Mouse (Mus musculus) brain, embryonic 14.5 days (tissue): ENCODE measurements around the gene Gm1604a.
"Not testable (repeated sequence)": the region's sequence is repeated elsewhere in the genome, so short reads cannot be mapped to it uniquely, and the experiment has no call there.

Source experiments
- CTCF ChIP-seq: fragments of 200-500 bp; IDR thresholded peaks from 2 replicates; pipeline ENCODE4 v1.5.1; 2012; ENCODE audit warnings: inconsistent platforms, mild to moderate bottlenecking, moderate library complexity, borderline replicate concordance; ENCODE audit not compliant: insufficient read depth, insufficient read length; ENCODE audit errors: extremely low read depth
- POLR2A ChIP-seq: fragments of 200-500 bp; IDR thresholded peaks from 2 replicates; pipeline ENCODE4 v1.6.1; 2012; ENCODE audit warnings: mild to moderate bottlenecking, inconsistent platforms, borderline replicate concordance; ENCODE audit not compliant: poor library complexity, insufficient read depth, insufficient read length, severe bottlenecking; ENCODE audit errors: extremely low read depth

DNA sequence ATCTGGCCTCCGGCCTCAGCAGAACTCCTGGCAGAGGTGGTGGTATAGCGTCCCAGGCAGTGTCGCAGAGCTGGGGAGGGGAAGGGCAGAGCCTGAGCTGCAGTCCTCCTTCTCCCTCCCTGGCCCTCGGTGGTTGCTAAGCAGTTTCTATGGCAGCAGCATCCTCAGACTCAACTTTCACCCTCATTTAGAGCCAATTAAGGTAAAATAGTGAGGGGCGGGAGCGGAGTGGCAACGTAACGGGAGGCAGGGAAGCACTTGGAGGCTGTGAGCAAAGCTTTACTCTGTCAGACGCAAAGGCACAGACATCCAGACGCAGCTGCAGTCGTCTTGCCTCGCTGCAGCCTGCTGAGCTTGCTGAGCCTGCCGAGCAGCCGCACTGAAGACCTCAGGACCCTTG, at the start of gene Gm1604a:
- TF ChIP-seq CTCF, POLR2A: not testable (repeated sequence)
